Mouse (Mus musculus) midbrain, embryonic 16.5 days (tissue): ENCODE measurements around the gene Mapk8ip1. TPM values are rescaled to one million over a fixed set of nuclear protein-coding genes. Genes with fewer than 3 reads are reported as not detected.

Experiments used
- ATAC-seq: fragments of 200-750 bp; cut with Nextera tagmentation; 2 replicates; pipeline ENCODE4 v1.8.0; 2017; ENCODE audit warnings: moderate TSS enrichment
- H3K27ac ChIP-seq: fragments of 300-500 bp; sonication (generic); 2 replicates; pipeline ENCODE4 v1.5.1; 2014; ENCODE audit warnings: mild to moderate bottlenecking, low read length, mixed read lengths
- H3K27me3 ChIP-seq: fragments of 300-500 bp; sonication (generic); 2 replicates; pipeline ENCODE4 v1.6.1; 2014; ENCODE audit warnings: low read depth, low read length, mixed read lengths; ENCODE audit not compliant: control insufficient read depth, insufficient read depth
- H3K36me3 ChIP-seq: fragments of 300-500 bp; sonication (generic); 2 replicates; pipeline ENCODE4 v1.6.1; 2014; ENCODE audit warnings: mild to moderate bottlenecking, low read length, moderate library complexity, mixed read lengths; ENCODE audit not compliant: control insufficient read depth, insufficient read depth
- H3K4me1 ChIP-seq: fragments of 300-500 bp; sonication (generic); 2 replicates; pipeline ENCODE4 v1.6.1; 2014; ENCODE audit warnings: mild to moderate bottlenecking, low read length, mixed read lengths; ENCODE audit not compliant: control insufficient read depth, insufficient read depth
- H3K4me2 ChIP-seq: fragments of 300-500 bp; sonication (generic); 2 replicates; pipeline ENCODE4 v1.6.1; 2014; ENCODE audit warnings: mild to moderate bottlenecking, low read length, mixed read lengths
- H3K4me3 ChIP-seq: fragments of 300-500 bp; sonication (generic); 2 replicates; pipeline ENCODE4 v1.5.1; 2014; ENCODE audit warnings: low read depth, mild to moderate bottlenecking, low read length, moderate library complexity, mixed read lengths
- H3K9ac ChIP-seq: fragments of 300-500 bp; sonication (generic); 2 replicates; pipeline ENCODE4 v1.6.1; 2014; ENCODE audit warnings: low read depth, low read length, mixed read lengths
- H3K9me3 ChIP-seq: fragments of 300-500 bp; sonication (generic); replicated peaks from 2 replicates; pipeline ENCODE4 v1.6.1; 2014; ENCODE audit warnings: mild to moderate bottlenecking, low read length, mixed read lengths; ENCODE audit not compliant: control insufficient read depth, poor library complexity, severe bottlenecking
- WGBS: fragments of 180-500 bp; shearing (Covaris S2); extraction: QIAGEN DNeasy Blood & Tissue Kit; methylation state at CpG from one replicate; pipeline ENCODE4 v1.1.7; 2014; 5-methylcytosine and 5-hydroxymethylcytosine counted together
- polyA plus RNA-seq: library from polyadenylated mRNA; unstranded; fragments of >200 nt; fragmentation: Nextera tagmentation; extraction: Ambion mirVana; gene quantifications from 2 replicates; pipeline ENCODE4 v1.2.1, GENCODE M21; 2015

Gene Mapk8ip1
- polyA plus RNA-seq, 1 experiment from 2014 or later, result 126 TPM

DNA sequence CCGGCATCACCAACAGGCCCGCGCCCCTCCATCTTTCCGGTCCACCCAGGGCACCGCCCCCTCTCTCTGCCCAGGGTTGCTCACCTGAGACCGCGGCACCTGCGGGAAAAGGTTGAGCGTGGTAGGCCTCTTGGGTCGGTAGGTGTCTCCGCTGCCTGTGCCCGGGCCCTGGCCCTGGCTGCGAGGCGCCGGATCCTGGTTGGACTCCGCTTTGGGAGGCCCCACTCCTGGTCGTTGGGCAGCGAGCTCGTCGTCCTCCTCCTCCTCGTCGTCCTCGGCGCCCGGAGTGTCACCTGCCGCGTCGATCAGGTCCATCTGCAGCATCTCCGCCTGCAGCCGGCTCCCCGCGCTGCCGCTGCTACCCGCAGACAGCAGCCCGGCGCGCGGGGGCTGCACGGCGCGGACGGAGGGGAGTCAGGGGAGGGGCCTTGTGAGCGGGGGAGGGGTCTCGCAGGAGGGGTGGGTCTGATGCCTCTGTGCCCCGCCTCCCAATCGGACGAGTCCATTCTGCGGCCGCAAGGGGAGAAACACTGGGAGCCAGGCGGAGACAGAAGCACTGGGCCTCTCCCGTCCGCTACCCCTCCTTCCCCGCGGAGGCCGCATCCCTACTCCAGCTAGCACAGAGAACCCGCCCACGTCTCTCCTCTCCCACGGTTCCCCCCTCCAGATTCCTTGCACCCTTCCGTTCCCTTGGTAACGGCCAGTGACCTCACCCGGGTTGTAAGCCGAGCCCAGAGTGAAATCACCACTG, 12.0 kb downstream of the Mapk8ip1 start:
- Histone ChIP-seq H3K4me1 (peaks cover 45% of the 10 kb centered on the region), H3K27me3 (no peaks in the 10 kb centered on the region), H3K36me3 (peaks cover 23% of the 10 kb centered on the region), H3K9me3 (no peaks in the 10 kb centered on the region), H3K9ac (peak overlapping the region; percentile 78), H3K27ac (peak overlapping the region; percentile 94), H3K4me3 (peak overlapping the region; percentile 67), H3K4me2 (peak overlapping the region; percentile 73)
- WGBS, result under 1% methylated on average over 60 of the region's 62 CpGs
- peak; percentile 89 for ATAC-seq

DNA sequence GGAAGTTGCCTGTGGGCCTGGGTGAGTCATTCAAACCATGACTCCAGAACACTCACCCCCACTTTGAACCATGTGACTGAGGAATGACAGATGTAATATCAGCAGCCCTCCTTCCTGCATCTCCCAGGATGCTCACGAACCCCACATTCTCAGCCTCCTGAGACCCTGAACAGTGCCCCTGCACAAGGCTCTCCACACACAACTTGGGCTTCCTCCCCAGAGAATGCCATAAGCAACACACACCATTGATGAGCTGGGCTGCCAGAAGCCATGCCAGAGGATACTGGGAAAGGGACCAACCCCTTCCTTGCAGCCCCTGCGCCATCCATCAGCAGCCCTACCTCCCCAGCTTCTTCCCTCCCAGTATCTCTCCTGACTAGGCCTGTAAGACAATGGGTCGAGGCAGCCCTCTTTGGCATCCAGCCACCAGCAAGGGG, 13.0 kb downstream of the Mapk8ip1 start:
- Histone ChIP-seq H3K9me3 (no peaks in the 10 kb centered on the region), H3K4me3 (peak overlapping the region; percentile 67), H3K4me2 (peak overlapping the region; percentile 73), H3K36me3 (peaks cover 33% of the 10 kb centered on the region), H3K27ac (peak overlapping the region; percentile 94), H3K4me1 (peaks cover 42% of the 10 kb centered on the region), H3K9ac (peak overlapping the region; percentile 78), H3K27me3 (no peaks in the 10 kb centered on the region)
- ATAC-seq, result no peak
- 32% methylated on average over 3 of the region's 3 CpGs for WGBS

- Histone ChIP-seq H3K4me1 (peaks cover 37% of the 10 kb centered on the region), H3K9ac (peak overlapping the region; percentile 78), H3K9me3 (no peaks in the 10 kb centered on the region), H3K36me3 (peaks cover 36% of the 10 kb centered on the region), H3K4me3 (peak overlapping the region; percentile 67; the same call in 1 of the 2 replicates), H3K4me2 (peak overlapping the region; percentile 73), H3K27ac (0 out of 2 replicates have a peak overlapping the region, but pooled peaks have one; percentile 94), H3K27me3 (no peaks in the 10 kb centered on the region)
- WGBS, result 71% methylated on average over 4 of the region's 4 CpGs
- ATAC-seq, result no peak
These were observed 13.4 kb downstream of the Mapk8ip1 start for GRCm38 (mm10) chr2:92387646-92388045.

- H3K9ac ChIP-seq, result no peak overlapping the region
- 94% methylated on average over 30 of the region's 30 CpGs for WGBS
- no peak overlapping the region for H3K4me2 ChIP-seq
- peaks cover 43% of the 10 kb centered on the region for H3K36me3 ChIP-seq
- H3K9me3 ChIP-seq, result no peaks in the 10 kb centered on the region
- H3K27me3 ChIP-seq, result no peaks in the 10 kb centered on the region
- no peak overlapping the region for H3K27ac ChIP-seq
- no peak overlapping the region for H3K4me3 ChIP-seq
- no peak for ATAC-seq
- H3K4me1 ChIP-seq, result peaks cover 31% of the 10 kb centered on the region
These were observed 14.1 kb downstream of the Mapk8ip1 start for GRCm38 (mm10) chr2:92386821-92387570.

- Histone ChIP-seq H3K36me3 (peaks cover 51% of the 10 kb centered on the region), H3K4me1 (peaks cover 20% of the 10 kb centered on the region), H3K9ac (no peak overlapping the region), H3K27ac (no peak overlapping the region), H3K9me3 (no peaks in the 10 kb centered on the region), H3K27me3 (no peaks in the 10 kb centered on the region), H3K4me3 (no peak overlapping the region), H3K4me2 (no peak overlapping the region)
- ATAC-seq, result no peak
- WGBS, result 84% methylated on average over 22 of the region's 22 CpGs
These were observed 15.7 kb downstream of the Mapk8ip1 start for GRCm38 (mm10) chr2:92385113-92386051.

- ATAC-seq, result no peak
- Histone ChIP-seq H3K9ac (no peak overlapping the region), H3K4me1 (peaks cover 10% of the 10 kb centered on the region), H3K9me3 (no peaks in the 10 kb centered on the region), H3K27me3 (no peaks in the 10 kb centered on the region), H3K27ac (no peak overlapping the region), H3K4me3 (no peak overlapping the region), H3K4me2 (no peak overlapping the region), H3K36me3 (peaks cover 58% of the 10 kb centered on the region)
- 80% methylated on average over 4 of the region's 4 CpGs for WGBS
These were observed 17.0 kb downstream of the Mapk8ip1 start for GRCm38 (mm10) chr2:92384101-92384500.

GRCm38 (mm10) chr2:92382759-92383158, 18.3 kb downstream of the Mapk8ip1 start:
- 89% methylated on average over 4 of the region's 4 CpGs for WGBS
- Histone ChIP-seq H3K9me3 (no peaks in the 10 kb centered on the region), H3K27ac (no peak overlapping the region), H3K36me3 (peaks cover 69% of the 10 kb centered on the region), H3K27me3 (no peaks in the 10 kb centered on the region), H3K9ac (no peak overlapping the region), H3K4me1 (peaks cover 3% of the 10 kb centered on the region), H3K4me3 (no peak overlapping the region), H3K4me2 (no peak overlapping the region)
- ATAC-seq, result no peak

GRCm38 (mm10) chr2:92381901-92382588, 19.0 kb downstream of the Mapk8ip1 start, which contains the start of gene 1700029I15Rik:
Gene 1700029I15Rik, plus strand, starts transcription at chr2:92382538.
- H3K27me3 ChIP-seq, result no peaks in the 10 kb centered on the region
- WGBS, result 83% methylated on average over 5 of the region's 5 CpGs
- no peak within 1 kb of the TSS for H3K27ac ChIP-seq
- no peak within 1 kb of the TSS for H3K4me2 ChIP-seq
- H3K36me3 ChIP-seq, result peaks cover 69% of the 10 kb centered on the region
- H3K4me1 ChIP-seq, result no peaks in the 10 kb centered on the region
- no peak for ATAC-seq
- H3K9ac ChIP-seq, result no peak within 1 kb of the TSS
- H3K4me3 ChIP-seq, result no peak within 1 kb of the TSS
- H3K9me3 ChIP-seq, result no peaks in the 10 kb centered on the region
